Mouse (Mus musculus) testis, adult 2 months (tissue): ENCODE measurements around the gene Cers1.

Experiments
- CTCF ChIP-seq: fragments of 200-500 bp; IDR thresholded peaks from 2 replicates; pipeline ENCODE4 v1.5.1; 2012; ENCODE audit warnings: low read depth, mild to moderate bottlenecking, inconsistent platforms, low read length, moderate library complexity; ENCODE audit not compliant: control insufficient read depth, insufficient read depth, insufficient replicate concordance
- POLR2A ChIP-seq: fragments of 200-500 bp; IDR thresholded peaks from 2 replicates; pipeline ENCODE4 v1.6.1; 2012; ENCODE audit warnings: low read depth, mild to moderate bottlenecking, inconsistent platforms, low read length, moderate library complexity; ENCODE audit not compliant: control insufficient read depth

DNA sequence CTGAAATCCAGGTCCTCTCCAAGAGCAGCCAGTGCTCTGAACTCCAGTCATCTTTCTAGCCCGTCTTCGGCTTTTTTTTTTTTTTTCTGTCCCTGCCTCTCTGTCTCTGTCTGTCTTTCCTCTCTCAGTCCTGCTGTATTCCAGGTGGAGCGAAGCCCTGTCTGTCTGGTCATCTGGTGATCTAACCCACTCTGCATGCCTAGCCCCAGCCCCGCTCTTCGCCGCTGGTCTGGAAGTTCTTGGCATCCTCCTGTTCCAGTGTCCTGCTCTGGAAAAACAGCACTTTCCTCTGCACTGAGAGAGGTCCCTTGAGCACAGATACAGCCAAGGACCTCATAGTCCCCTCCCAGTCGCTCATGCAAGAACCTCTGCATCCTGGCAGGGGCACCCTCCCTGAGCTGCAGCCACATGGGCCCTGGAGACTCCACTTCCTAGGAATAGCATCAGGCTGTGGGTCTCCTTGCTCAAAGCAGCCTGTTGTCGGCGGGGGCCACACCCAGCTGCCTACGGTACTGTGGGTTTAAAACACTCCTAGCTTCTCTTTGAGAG is 46.0 kb downstream of the Cers1 start:
- no peak for TF ChIP-seq CTCF
- TF ChIP-seq POLR2A = no peak
